Mouse (Mus musculus): Measurements from ENCODE around the gene Irf8. TPM values are rescaled to one million over a fixed set of nuclear protein-coding genes. Genes with fewer than 3 reads are reported as not detected.
"Not testable (repeated sequence)": the region's sequence is repeated elsewhere in the genome, so short reads cannot be mapped to it uniquely, and the experiment has no call there.

The Irf8 gene
- total RNA-seq, 1 experiment from 2014 or later, result 18.7 TPM

- no peak for ATAC-seq (replicated peaks in 1 of 2; ENCODE audit: insufficient read depth in 1 of 2, low FRiP score in 2 of 2, low TSS enrichment in 1 of 2, low read depth in 1 of 2, poor library complexity in 2 of 2, severe bottlenecking in 2 of 2)
These were observed 27.0 kb upstream of the Irf8 start for GRCm38 (mm10) chr8:120709176-120709575.

GRCm38 (mm10) chr8:120715200-120715599 is 21.0 kb upstream of the Irf8 start:
- peak; percentile 75 to 78; a peak in 3 of 4 replicates for ATAC-seq (replicated peaks in 1 of 2; ENCODE audit: insufficient read depth in 1 of 2, low FRiP score in 2 of 2, low TSS enrichment in 1 of 2, low read depth in 1 of 2, poor library complexity in 2 of 2, severe bottlenecking in 2 of 2)

DNA sequence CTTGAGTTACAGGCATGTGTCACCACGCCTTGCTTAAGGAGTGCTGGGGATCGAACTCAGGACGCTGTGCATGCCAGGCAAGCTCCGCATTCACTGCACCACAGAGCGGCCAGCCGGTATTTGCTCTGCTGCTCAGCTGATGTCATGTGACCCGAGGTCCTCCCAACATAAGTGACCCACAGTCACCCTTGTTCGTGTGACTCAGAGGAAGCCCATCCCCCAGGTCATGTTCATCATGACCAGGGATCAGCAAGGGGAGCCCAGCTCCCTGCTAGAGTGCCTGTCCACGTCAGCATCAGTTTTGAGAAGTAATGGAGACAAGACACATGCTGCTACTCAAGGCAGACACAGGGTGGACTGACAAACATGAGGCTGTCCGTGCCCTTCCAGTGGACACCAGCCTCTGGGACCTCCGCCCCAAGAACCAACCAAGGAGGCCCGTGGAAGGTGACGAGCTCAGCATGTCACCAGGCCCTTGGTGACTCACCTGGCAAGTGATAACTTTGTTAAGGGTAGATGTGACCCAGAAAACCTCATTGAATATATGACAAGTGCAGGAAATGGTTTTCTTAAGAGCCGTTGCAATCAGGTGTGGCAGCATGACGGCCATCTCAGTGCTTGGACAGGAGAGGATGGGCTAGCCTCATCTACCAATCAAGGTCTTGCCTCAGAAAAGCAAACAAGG is 20.0 kb upstream of the Irf8 start:
- no peak for ATAC-seq (replicated peaks in 1 of 2; ENCODE audit: insufficient read depth in 1 of 2, low FRiP score in 2 of 2, low TSS enrichment in 1 of 2, low read depth in 1 of 2, poor library complexity in 2 of 2, severe bottlenecking in 2 of 2)

- no peak for ATAC-seq (replicated peaks in 1 of 2; ENCODE audit: insufficient read depth in 1 of 2, low FRiP score in 2 of 2, low TSS enrichment in 1 of 2, low read depth in 1 of 2, poor library complexity in 2 of 2, severe bottlenecking in 2 of 2)
These were observed 16.4 kb upstream of the Irf8 start for GRCm38 (mm10) chr8:120719586-120720236.

DNA sequence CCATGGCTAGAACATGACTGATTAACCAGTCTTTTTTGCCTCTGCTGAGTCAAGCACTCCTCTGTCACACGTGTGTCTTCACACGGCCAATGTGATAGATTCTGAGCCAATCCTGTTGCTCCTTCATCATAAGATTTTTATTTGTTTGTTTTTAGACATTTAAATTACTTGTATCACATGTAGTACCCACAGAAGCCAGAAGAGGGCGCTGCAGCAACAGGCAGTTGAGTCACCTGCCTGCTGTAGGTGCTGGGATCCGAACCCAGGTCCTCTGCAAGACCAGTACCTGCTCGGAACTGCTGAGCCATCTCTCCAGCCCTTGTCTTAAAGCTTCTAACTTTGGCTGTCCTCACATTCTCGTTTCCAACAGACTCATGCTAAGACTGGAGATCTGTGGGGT is 13.1 kb upstream of the Irf8 start:
- ATAC-seq (replicated peaks in 1 of 2; ENCODE audit: insufficient read depth in 1 of 2, low FRiP score in 2 of 2, low TSS enrichment in 1 of 2, low read depth in 1 of 2, poor library complexity in 2 of 2, severe bottlenecking in 2 of 2), result no peak

GRCm38 (mm10) chr8:120724096-120724495 is 12.1 kb upstream of the Irf8 start:
- ATAC-seq (replicated peaks in 1 of 2; ENCODE audit: insufficient read depth in 1 of 2, low FRiP score in 2 of 2, low TSS enrichment in 1 of 2, low read depth in 1 of 2, poor library complexity in 2 of 2, severe bottlenecking in 2 of 2), result not testable (repeated sequence)

- peak; percentile 21 to 53; a peak in 2 of 4 replicates for ATAC-seq (replicated peaks in 1 of 2; ENCODE audit: insufficient read depth in 1 of 2, low FRiP score in 2 of 2, low TSS enrichment in 1 of 2, low read depth in 1 of 2, poor library complexity in 2 of 2, severe bottlenecking in 2 of 2)
These were observed 11.2 kb upstream of the Irf8 start for GRCm38 (mm10) chr8:120724816-120725575.

DNA sequence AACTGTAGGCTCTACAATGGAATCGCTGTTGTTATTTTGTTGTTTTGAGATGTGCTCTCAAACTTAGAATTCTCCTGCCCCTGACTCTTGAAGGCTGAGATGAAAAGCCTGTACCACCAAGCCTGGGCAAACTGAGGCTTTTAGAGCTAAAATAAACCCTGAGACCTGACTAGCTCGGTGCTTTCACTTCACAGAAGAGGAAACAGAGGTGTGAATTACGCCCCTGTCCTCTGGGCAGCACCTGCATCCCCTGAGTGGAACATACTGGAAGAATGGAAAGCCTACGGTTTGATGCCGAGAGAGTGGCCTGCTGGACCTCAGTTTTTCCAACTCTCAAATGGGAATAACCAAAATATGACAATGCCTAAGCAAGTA is 10.6 kb upstream of the Irf8 start:
- no peak for ATAC-seq (replicated peaks in 1 of 2; ENCODE audit: insufficient read depth in 1 of 2, low FRiP score in 2 of 2, low TSS enrichment in 1 of 2, low read depth in 1 of 2, poor library complexity in 2 of 2, severe bottlenecking in 2 of 2)

DNA sequence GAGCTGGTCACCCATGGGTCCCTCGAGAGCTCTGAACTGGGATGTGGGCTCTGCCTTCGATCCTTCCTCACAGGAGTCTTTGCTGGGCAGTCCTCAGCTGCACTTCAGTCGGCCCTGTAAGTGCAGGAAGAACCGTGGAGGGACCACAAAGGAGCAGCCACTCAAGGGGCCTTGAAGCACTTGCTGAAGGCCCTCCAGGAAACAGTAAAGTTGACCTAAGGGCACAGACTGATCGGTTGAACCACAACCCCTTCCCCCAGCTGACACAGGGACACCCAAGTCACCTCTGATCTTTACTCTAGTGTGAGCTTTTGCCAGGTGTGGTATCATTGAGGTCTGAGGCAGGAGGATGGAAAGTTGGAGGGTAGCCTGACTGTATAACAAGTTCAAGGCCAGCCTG is 10.1 kb upstream of the Irf8 start:
- no peak for ATAC-seq (replicated peaks in 1 of 2; ENCODE audit: insufficient read depth in 1 of 2, low FRiP score in 2 of 2, low TSS enrichment in 1 of 2, low read depth in 1 of 2, poor library complexity in 2 of 2, severe bottlenecking in 2 of 2)

GRCm38 (mm10) chr8:120728488-120729160 is 7.5 kb upstream of the Irf8 start:
- ATAC-seq (replicated peaks in 1 of 2; ENCODE audit: insufficient read depth in 1 of 2, low FRiP score in 2 of 2, low TSS enrichment in 1 of 2, low read depth in 1 of 2, poor library complexity in 2 of 2, severe bottlenecking in 2 of 2), result no peak

DNA sequence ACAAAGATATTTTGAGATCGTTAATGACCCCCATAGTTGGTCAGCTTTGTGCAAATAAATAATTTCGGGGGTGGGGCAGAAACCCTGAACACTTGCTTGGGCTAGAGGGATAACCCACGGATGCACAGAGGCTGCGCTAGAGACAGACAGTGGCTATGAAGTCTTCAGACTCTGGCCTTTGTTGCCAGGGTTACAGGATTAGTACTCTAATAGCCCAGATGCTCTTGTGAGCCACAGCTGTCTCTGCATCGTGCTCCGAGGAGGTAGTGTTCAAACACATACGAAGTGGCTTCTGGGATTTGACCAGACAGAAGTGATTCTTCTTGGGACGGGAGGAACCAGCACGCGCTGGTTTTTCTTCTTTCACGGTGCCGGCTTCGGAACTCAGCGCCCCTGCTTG is 4.6 kb upstream of the Irf8 start:
- ATAC-seq (replicated peaks in 1 of 2; ENCODE audit: insufficient read depth in 1 of 2, low FRiP score in 2 of 2, low TSS enrichment in 1 of 2, low read depth in 1 of 2, poor library complexity in 2 of 2, severe bottlenecking in 2 of 2), result no peak

- ATAC-seq (replicated peaks in 1 of 2; ENCODE audit: insufficient read depth in 1 of 2, low FRiP score in 2 of 2, low TSS enrichment in 1 of 2, low read depth in 1 of 2, poor library complexity in 2 of 2, severe bottlenecking in 2 of 2), result no peak
These were observed 4.1 kb upstream of the Irf8 start for GRCm38 (mm10) chr8:120732068-120732467.

- no peak for ATAC-seq (replicated peaks in 1 of 2; ENCODE audit: insufficient read depth in 1 of 2, low FRiP score in 2 of 2, low TSS enrichment in 1 of 2, low read depth in 1 of 2, poor library complexity in 2 of 2, severe bottlenecking in 2 of 2)
These were observed 328 bp downstream of the Irf8 start for GRCm38 (mm10) chr8:120736486-120736885.

DNA sequence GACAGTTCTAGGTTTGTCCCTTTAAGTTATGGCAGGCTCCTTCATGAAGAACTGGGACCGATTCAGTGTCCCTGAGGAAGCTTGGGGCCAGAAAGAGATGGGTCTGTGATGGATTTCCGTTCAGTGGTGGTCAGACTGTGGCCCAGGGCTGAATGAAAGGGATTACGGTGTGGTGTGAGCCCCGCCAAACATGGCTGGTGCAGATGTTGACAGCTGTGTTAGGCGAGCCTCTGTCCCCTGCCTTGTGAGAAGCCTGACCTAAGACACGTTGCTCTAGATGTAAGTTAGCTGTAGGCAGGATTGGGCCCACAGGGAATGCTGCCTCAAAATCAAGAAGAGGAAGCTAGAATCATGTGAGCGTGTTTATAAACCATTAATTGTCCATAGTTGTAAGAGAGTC is 1.0 kb downstream of the Irf8 start:
- no peak for ATAC-seq (replicated peaks in 1 of 2; ENCODE audit: insufficient read depth in 1 of 2, low FRiP score in 2 of 2, low TSS enrichment in 1 of 2, low read depth in 1 of 2, poor library complexity in 2 of 2, severe bottlenecking in 2 of 2)

GRCm38 (mm10) chr8:120738771-120739170 is 2.6 kb downstream of the Irf8 start:
- ATAC-seq (replicated peaks in 1 of 2; ENCODE audit: insufficient read depth in 1 of 2, low FRiP score in 2 of 2, low TSS enrichment in 1 of 2, low read depth in 1 of 2, poor library complexity in 2 of 2, severe bottlenecking in 2 of 2), result no peak

- no peak for ATAC-seq (replicated peaks in 1 of 2; ENCODE audit: insufficient read depth in 1 of 2, low FRiP score in 2 of 2, low TSS enrichment in 1 of 2, low read depth in 1 of 2, poor library complexity in 2 of 2, severe bottlenecking in 2 of 2)
These were observed 3.4 kb downstream of the Irf8 start for GRCm38 (mm10) chr8:120739526-120739925.

GRCm38 (mm10) chr8:120740579-120740978 is 4.4 kb downstream of the Irf8 start:
- no peak for ATAC-seq (replicated peaks in 1 of 2; ENCODE audit: insufficient read depth in 1 of 2, low FRiP score in 2 of 2, low TSS enrichment in 1 of 2, low read depth in 1 of 2, poor library complexity in 2 of 2, severe bottlenecking in 2 of 2)

GRCm38 (mm10) chr8:120741001-120741400 is 4.8 kb downstream of the Irf8 start:
- ATAC-seq (replicated peaks in 1 of 2; ENCODE audit: insufficient read depth in 1 of 2, low FRiP score in 2 of 2, low TSS enrichment in 1 of 2, low read depth in 1 of 2, poor library complexity in 2 of 2, severe bottlenecking in 2 of 2), result no peak

All from hematopoietic stem cell, adult 5-6 weeks (primary cell).